In genomic region chr5:140321756-140322575, GRCm38 (mm10) we compare ENCODE assay signal across 8 mouse cellular contexts. TPM values are rescaled to one million over a fixed set of nuclear protein-coding genes. Genes with fewer than 3 reads are reported as not detected.
DNase-seq lines count a peak whose midpoint lies in the region; ATAC-seq and TF ChIP-seq lines count a peak whose summit lies in the region.

No protein-coding gene starts in this region.

- 0 out of 6 replicates have a peak, but pooled peaks of 1 of the 3 experiments have one; percentile 5 for TF ChIP-seq CTCF in MEL (IDR thresholded peaks at IDR 0.05 in 2 of 3, conservative IDR thresholded peaks at IDR 0.05 in 1 of 3; ENCODE audit: control insufficient read depth in 1 of 3, insufficient read depth in 1 of 3, low read depth in 2 of 3, low read length in 3 of 3, poor library complexity in 1 of 3, severe bottlenecking in 1 of 3)

- peak overlapping the region; percentile 96 for H3K4me3 ChIP-seq in heart, embryonic 13.5 days
- H3K4me3 ChIP-seq in MEL (ENCODE audit: control insufficient read depth in 1 of 2, insufficient read depth in 1 of 2, low read depth in 2 of 2, low read length in 2 of 2): peak overlapping the region; percentile 75 to 92
- peak overlapping the region; percentile 94 for H3K4me3 ChIP-seq in limb, embryonic 14.5 days (replicated peaks; ENCODE audit: low read length)
- H3K4me3 ChIP-seq in neural tube, embryonic 14.5 days (ENCODE audit: low read depth, low read length): peak overlapping the region; percentile 93

- H3K4me2 ChIP-seq in heart, embryonic 13.5 days: peak overlapping the region; percentile 86
- H3K4me2 ChIP-seq in limb, embryonic 14.5 days (replicated peaks; ENCODE audit: low read depth, low read length, severe bottlenecking): peak overlapping the region; percentile 69
- H3K4me2 ChIP-seq in neural tube, embryonic 14.5 days (ENCODE audit: low read depth, low read length): peak overlapping the region; percentile 68

- peaks cover 33% of the 10 kb centered on the region for H3K4me1 ChIP-seq in heart, embryonic 13.5 days
- peaks cover 0 to 11% of the 10 kb centered on the region in 2 experiments; a peak in 3 of 4 replicates for H3K4me1 ChIP-seq in MEL (ENCODE audit: control insufficient read depth in 1 of 2, insufficient read depth in 2 of 2, low read length in 2 of 2)
- H3K4me1 ChIP-seq in limb, embryonic 14.5 days (ENCODE audit: control insufficient read depth, insufficient read depth, low read length): no peaks in the 10 kb centered on the region
- H3K4me1 ChIP-seq in neural tube, embryonic 14.5 days (ENCODE audit: control insufficient read depth, insufficient read depth, low read length): peaks cover 7% of the 10 kb centered on the region

- peak overlapping the region; percentile 83 for H3K27ac ChIP-seq in heart, embryonic 13.5 days (replicated peaks)
- H3K27ac ChIP-seq in MEL (ENCODE audit: control insufficient read depth, low read depth, low read length): peak overlapping the region; percentile 93
- H3K27ac ChIP-seq in limb, embryonic 14.5 days (replicated peaks; ENCODE audit: low read depth, low read length): peak overlapping the region; percentile 74
- peak overlapping the region; percentile 70 for H3K27ac ChIP-seq in neural tube, embryonic 14.5 days (ENCODE audit: low read depth, low read length)

- H3K79me2 ChIP-seq in MEL (ENCODE audit: control insufficient read depth, insufficient read depth, low read length, poor library complexity): peaks cover 41% of the 10 kb centered on the region

- peaks cover 10% of the 10 kb centered on the region; the same call in 1 of the 2 replicates for H3K36me3 ChIP-seq in heart, embryonic 13.5 days
- peaks cover 0 to 8% of the 10 kb centered on the region in 2 experiments; a peak in 2 of 4 replicates for H3K36me3 ChIP-seq in MEL (ENCODE audit: control insufficient read depth in 1 of 2, insufficient read depth in 2 of 2, low read length in 2 of 2)
- peaks cover 8% of the 10 kb centered on the region for H3K36me3 ChIP-seq in limb, embryonic 14.5 days (ENCODE audit: control insufficient read depth, insufficient read depth, low read length)
- H3K36me3 ChIP-seq in neural tube, embryonic 14.5 days (ENCODE audit: control insufficient read depth, insufficient read depth, low read length): no peaks in the 10 kb centered on the region

- intact Hi-C loops in heart, postnatal 10 days (cut with DNase I): no loop called here

- TF ChIP-seq EP300 in MEL (IDR thresholded peaks at IDR 0.05; ENCODE audit: low read depth in 1 of 2, low read length in 2 of 2): no peak

- DNase-seq in heart, postnatal 10 days: no peak
- DNase-seq in MEL (ENCODE audit: low read depth, low spot score): peak; percentile 67
- peak; percentile 24 for DNase-seq in fibroblast of lung, adult 2 months (ENCODE audit: low read depth)
- DNase-seq in limb, embryonic 14.5 days (ENCODE audit: low spot score): peak; percentile 23
- DNase-seq in spleen, postnatal 14 days (ENCODE audit: low spot score in 2 of 2): no peak
- no peak for DNase-seq in frontal cortex, postnatal 25 days (ENCODE audit: low spot score in 2 of 2)

- no peak for ATAC-seq in heart, embryonic 13.5 days (ENCODE audit: extremely low read depth, insufficient number of reproducible peaks, low FRiP score, low TSS enrichment)
- ATAC-seq in limb, embryonic 14.5 days (ENCODE audit: low FRiP score, low read depth): 0 out of 2 replicates have a peak, but pooled peaks have one; percentile 2
- no peak; the same call in 1 of the 2 replicates for ATAC-seq in neural tube, embryonic 14.5 days (ENCODE audit: low read depth)

- WGBS in heart, embryonic 13.5 days: 2% methylated on average over 17 of the region's 17 CpGs
- WGBS in limb, embryonic 14.5 days: under 1% methylated on average over 17 of the region's 17 CpGs
- WGBS in neural tube, embryonic 14.5 days: 1% methylated on average over 17 of the region's 17 CpGs

- TF ChIP-seq POLR2A in MEL (IDR thresholded peaks at IDR 0.05; ENCODE audit: control insufficient read depth in 1 of 2, insufficient read depth in 1 of 2, low read depth in 1 of 2, low read length in 2 of 2, poor library complexity in 1 of 2): no peak
- no peak for TF ChIP-seq POLR2A in limb, embryonic 14.5 days (IDR thresholded peaks at IDR 0.05; ENCODE audit: borderline replicate concordance, extremely low read depth, insufficient read depth, insufficient read length)

- no peaks in the 10 kb centered on the region for H3K9me3 ChIP-seq in heart, embryonic 13.5 days
- no peaks in the 10 kb centered on the region for H3K9me3 ChIP-seq in MEL (replicated peaks; ENCODE audit: insufficient read depth, low read length)
- no peaks in the 10 kb centered on the region for H3K9me3 ChIP-seq in limb, embryonic 14.5 days (ENCODE audit: control insufficient read depth, low read length)
- no peaks in the 10 kb centered on the region for H3K9me3 ChIP-seq in neural tube, embryonic 14.5 days (ENCODE audit: control insufficient read depth, low read length)

- no peaks in the 10 kb centered on the region for H3K27me3 ChIP-seq in heart, embryonic 13.5 days (replicated peaks)
- H3K27me3 ChIP-seq in MEL (ENCODE audit: control insufficient read depth in 1 of 2, insufficient read depth in 2 of 2, low read length in 2 of 2): no peaks in the 10 kb centered on the region
- H3K27me3 ChIP-seq in limb, embryonic 14.5 days (ENCODE audit: control insufficient read depth, insufficient read depth, low read length): no peaks in the 10 kb centered on the region
- H3K27me3 ChIP-seq in neural tube, embryonic 14.5 days (ENCODE audit: control insufficient read depth, insufficient read depth, low read length): no peaks in the 10 kb centered on the region

- H3K9ac ChIP-seq in heart, embryonic 13.5 days: peak overlapping the region; percentile 99
- peak overlapping the region; percentile 81 for H3K9ac ChIP-seq in MEL (ENCODE audit: control insufficient read depth, low read depth, low read length, poor library complexity, severe bottlenecking)
- peak overlapping the region; percentile 98 for H3K9ac ChIP-seq in limb, embryonic 14.5 days (ENCODE audit: low read depth, low read length, severe bottlenecking)
- peak overlapping the region; percentile 97 for H3K9ac ChIP-seq in neural tube, embryonic 14.5 days (replicated peaks; ENCODE audit: low read depth, low read length)

- peak; percentile 2; the same call in 1 of the 2 replicates for TF ChIP-seq RAD21 in MEL (IDR thresholded peaks at IDR 0.05; ENCODE audit: low read depth, low read length)

TF ChIP-seq in MEL, 35 proteins besides CTCF, POLR2A, EP300 and RAD21 (continues in another document):
- TF ChIP-seq E2F4 (IDR thresholded peaks at IDR 0.05; ENCODE audit: borderline replicate concordance, low read depth, low read length): no peak
- TF ChIP-seq NELFE (IDR thresholded peaks at IDR 0.05; ENCODE audit: low read depth, low read length): 0 out of 2 replicates have a peak, but pooled peaks have one; percentile 18
- no peak for TF ChIP-seq POLR2AphosphoS5 (IDR thresholded peaks at IDR 0.05; ENCODE audit: borderline replicate concordance, low read depth, low read length)
- no peak for TF ChIP-seq KAT2A (conservative IDR thresholded peaks at IDR 0.05; ENCODE audit: low read depth, low read length)
- TF ChIP-seq TCF12 (IDR thresholded peaks at IDR 0.05; ENCODE audit: low read depth, low read length): no peak
- TF ChIP-seq MYC (IDR thresholded peaks at IDR 0.05; ENCODE audit: low read depth, low read length): peak; percentile 36; the same call in 1 of the 2 replicates
- no peak for TF ChIP-seq USF2 (IDR thresholded peaks at IDR 0.05; ENCODE audit: borderline replicate concordance in 1 of 2, insufficient read depth in 1 of 2, low read depth in 1 of 2, low read length in 2 of 2)
- no peak for TF ChIP-seq JUND (IDR thresholded peaks at IDR 0.05; ENCODE audit: low read depth, low read length)
- TF ChIP-seq SIN3A (IDR thresholded peaks at IDR 0.05; ENCODE audit: low read length): peak; percentile 2
- no peak; the same call in 1 of the 2 replicates for TF ChIP-seq MXI1 (IDR thresholded peaks at IDR 0.05; ENCODE audit: low read depth, low read length)
- no peak for TF ChIP-seq HCFC1 (IDR thresholded peaks at IDR 0.05; ENCODE audit: low read depth, low read length)
- peak; percentile 38 for TF ChIP-seq ETS1 (IDR thresholded peaks at IDR 0.05; ENCODE audit: low read depth, low read length)
- TF ChIP-seq POLR2AphosphoS2 (IDR thresholded peaks at IDR 0.05; ENCODE audit: low read length): no peak; the same call in 1 of the 2 replicates

RNA-seq across cellular contexts. Expression of gene Nudt1, which starts 0.5 kb away (rescaled TPM):
- polyA plus RNA-seq in heart, embryonic 13.5 days (2015; fragmentation: Nextera tagmentation; extraction: Ambion mirVana): 28.2 and 31.3 TPM in 2 replicates
- 10 to 100 TPM; 11.1 to 11.8 TPM for total RNA-seq in heart, postnatal 10 days (2021)
- 64.1 and 69.6 TPM in 2 replicates for total RNA-seq in MEL (2012; rRNA removed)
- polyA plus RNA-seq in MEL (2012; ENCODE audit: insufficient read depth in 1 of 2, insufficient read length in 2 of 2, low read depth in 1 of 2, low replicate concordance in 2 of 2, missing spikeins in 1 of 2): 10 to 100 TPM in 1 of 2 experiments, not detected in 1; 77.2 TPM
- 27.1 and 31.0 TPM in 2 replicates for polyA plus RNA-seq in limb, embryonic 14.5 days (2012; rRNA removed)
- 34.4 and 35.3 TPM in 2 replicates for polyA plus RNA-seq in limb, embryonic 14.5 days (2014; fragmentation: Nextera tagmentation; extraction: Ambion mirVana)
- polyA plus RNA-seq in neural tube, embryonic 14.5 days (2014; fragmentation: Nextera tagmentation; extraction: Ambion mirVana): 24.5 and 28.2 TPM in 2 replicates

RNA-seq across cellular contexts. Expression of gene Mad1l1, which starts 0.6 kb away (rescaled TPM):
- 25.2 and 26.1 TPM in 2 replicates for polyA plus RNA-seq in heart, embryonic 13.5 days (2015; fragmentation: Nextera tagmentation; extraction: Ambion mirVana)
- 10 to 100 TPM; 16.5 to 21.2 TPM for total RNA-seq in heart, postnatal 10 days (2021)
- 37.4 and 40.5 TPM in 2 replicates for total RNA-seq in MEL (2012; rRNA removed)
- 10 to 100 TPM in 1 of 2 experiments, not detected in 1; 65.2 TPM for polyA plus RNA-seq in MEL (2012; ENCODE audit: insufficient read depth in 1 of 2, insufficient read length in 2 of 2, low read depth in 1 of 2, low replicate concordance in 2 of 2, missing spikeins in 1 of 2)
- 31.8 and 37.9 TPM in 2 replicates for polyA plus RNA-seq in limb, embryonic 14.5 days (2012; rRNA removed)
- polyA plus RNA-seq in limb, embryonic 14.5 days (2014; fragmentation: Nextera tagmentation; extraction: Ambion mirVana): 38.2 and 41.6 TPM in 2 replicates
- polyA plus RNA-seq in neural tube, embryonic 14.5 days (2014; fragmentation: Nextera tagmentation; extraction: Ambion mirVana): 27.2 and 34.3 TPM in 2 replicates

RNA-seq across cellular contexts. Expression of gene Mrm2, which starts 9.7 kb away (rescaled TPM):
- polyA plus RNA-seq in heart, embryonic 13.5 days (2015; fragmentation: Nextera tagmentation; extraction: Ambion mirVana): 14.7 and 15.1 TPM in 2 replicates
- total RNA-seq in heart, postnatal 10 days (2021): 10 to 100 TPM in 1 of 2 experiments, 1 to 10 TPM in 1; 8.4 to 11.6 TPM
- total RNA-seq in MEL (2012; rRNA removed): 12.1 and 14.1 TPM in 2 replicates
- 10 to 100 TPM in 1 of 2 experiments, not detected in 1; 15.3 TPM for polyA plus RNA-seq in MEL (2012; ENCODE audit: insufficient read depth in 1 of 2, insufficient read length in 2 of 2, low read depth in 1 of 2, low replicate concordance in 2 of 2, missing spikeins in 1 of 2)
- polyA plus RNA-seq in limb, embryonic 14.5 days (2012; rRNA removed): 12.5 and 13.5 TPM in 2 replicates
- 18.6 and 19.5 TPM in 2 replicates for polyA plus RNA-seq in limb, embryonic 14.5 days (2014; fragmentation: Nextera tagmentation; extraction: Ambion mirVana)
- polyA plus RNA-seq in neural tube, embryonic 14.5 days (2014; fragmentation: Nextera tagmentation; extraction: Ambion mirVana): 22.3 and 22.7 TPM in 2 replicates

Comparison
In these comparisons a context has a peak if more than half of its experiments do, and no peak if none do; other contexts are left out.
1. DNase-seq: peak in MEL (single experiment), fibroblast of lung, adult 2 months (single experiment) and limb, embryonic 14.5 days (single experiment); none in heart, postnatal 10 days (0 of 2), spleen, postnatal 14 days (0 of 2) and frontal cortex, postnatal 25 days (0 of 2).
2. Peak in every context shown above with its lines, with median percentiles within 50 percentile points of each other: H3K27ac ChIP-seq, H3K4me2 ChIP-seq, H3K4me3 ChIP-seq and H3K9ac ChIP-seq.